Mouse (Mus musculus): ENCODE results near the gene Tenm4. TPM values are rescaled to one million over a fixed set of nuclear protein-coding genes. Genes with fewer than 3 reads are reported as not detected.

The Tenm4 gene
- total and polyA plus RNA-seq, 3 experiments, result 0.03 to 0.26 (median 0.04) TPM

- no peaks in the 10 kb centered on the region for H3K9me3 ChIP-seq (replicated peaks; ENCODE audit: low read length)
Observed at GRCm38 (mm10) chr7:96295959-96296358, 124.9 kb downstream of the Tenm4 start.

DNA sequence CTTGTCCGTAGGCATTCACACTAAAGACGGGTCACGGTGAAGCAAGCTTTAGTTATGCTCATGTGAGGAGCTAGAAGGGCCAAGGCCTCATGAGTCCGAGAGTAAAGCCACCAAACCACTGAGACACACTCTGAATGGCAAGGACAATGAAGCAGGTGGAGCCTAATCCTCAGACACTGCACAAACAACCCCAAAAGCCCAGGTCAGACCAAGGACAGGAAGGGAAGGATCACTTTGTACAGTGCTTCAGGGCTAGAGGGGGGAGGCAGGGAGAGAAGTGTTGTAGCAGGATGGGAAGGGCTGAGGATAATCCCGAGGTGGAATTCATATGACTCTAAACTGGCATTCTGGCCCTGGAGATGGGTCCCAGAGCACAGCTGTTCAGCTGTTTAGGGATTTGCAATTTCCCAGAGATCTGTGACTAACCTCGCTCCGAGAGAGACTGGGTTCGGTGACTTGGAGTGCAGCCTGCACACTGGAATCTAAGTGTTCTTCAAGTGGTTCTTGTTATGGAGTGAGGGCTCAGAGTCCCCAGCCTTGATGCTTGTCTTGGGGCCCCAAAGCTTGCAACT, 129.9 kb downstream of the Tenm4 start:
- Histone ChIP-seq H3K79me2 (replicated peaks; ENCODE audit: control insufficient read depth, extremely low read depth, insufficient read depth, poor library complexity, severe bottlenecking) (no peaks in the 10 kb centered on the region), H3K27me3 (replicated peaks) (no peaks in the 10 kb centered on the region), H3K4me1 (ENCODE audit: control insufficient read depth in 1 of 2, insufficient read depth in 2 of 2) (peaks cover 0 to 6% of the 10 kb centered on the region in 2 experiments; a peak in 2 of 4 replicates), H3K4me2 (ENCODE audit: insufficient read depth, low read depth, poor library complexity, severe bottlenecking) (no peak overlapping the region), H3K9ac (ENCODE audit: insufficient read depth, low read depth) (no peak overlapping the region), H3K27ac (ENCODE audit: insufficient read depth, low read depth) (no peak overlapping the region), H3K9me3 (replicated peaks; ENCODE audit: low read length) (no peaks in the 10 kb centered on the region), H3K4me3 (replicated peaks in 1 of 3; ENCODE audit: low read depth in 2 of 3, low read length in 2 of 3, poor library complexity in 1 of 3) (no peak overlapping the region), H3K36me3 (replicated peaks in 1 of 2; ENCODE audit: control insufficient read depth in 1 of 2, insufficient read depth in 1 of 2, low read length in 1 of 2) (no peaks in the 10 kb centered on the region)
- in situ Hi-C loops (cut with MboI; ENCODE audit: low pct_ligation_motif_present, low pct_unique_long_range_greater_than_20kb, low sequenced_read_pairs) (no loop called here), dilution Hi-C loops (cut with MboI; ENCODE audit: extremely low pct_ligation_motif_present, extremely low pct_unique_long_range_greater_than_20kb, low sequenced_read_pairs) (no loop called here)
- TF ChIP-seq TBP (conservative IDR thresholded peaks at IDR 0.05; ENCODE audit: low read depth, low read length) (no peak), POLR2AphosphoS2 (IDR thresholded peaks at IDR 0.05; ENCODE audit: low read depth, low read length) (no peak), GABPA (IDR thresholded peaks at IDR 0.05; ENCODE audit: insufficient replicate concordance, low read depth, low read length) (no peak), RCOR1 (conservative IDR thresholded peaks at IDR 0.05; ENCODE audit: low read depth, low read length) (no peak), SIN3A (IDR thresholded peaks at IDR 0.05; ENCODE audit: low read length) (no peak), KAT2A (IDR thresholded peaks at IDR 0.05; ENCODE audit: insufficient replicate concordance, low read length) (no peak), RAD21 (IDR thresholded peaks at IDR 0.05; ENCODE audit: low read depth, low read length) (no peak)
- DNase-seq (ENCODE audit: extremely low read depth), result no peak

More at GRCm38 (mm10) chr7:96295959-96296358, 124.9 kb downstream of the Tenm4 start:
- Histone ChIP-seq H3K36me3 (replicated peaks in 1 of 2; ENCODE audit: control insufficient read depth in 1 of 2, insufficient read depth in 1 of 2, low read length in 1 of 2) (no peaks in the 10 kb centered on the region), H3K4me1 (ENCODE audit: control insufficient read depth in 1 of 2, insufficient read depth in 2 of 2) (peaks cover 0 to 17% of the 10 kb centered on the region in 2 experiments; a peak in 2 of 4 replicates), H3K4me2 (ENCODE audit: insufficient read depth, low read depth, poor library complexity, severe bottlenecking) (no peak overlapping the region), H3K9ac (ENCODE audit: insufficient read depth, low read depth) (no peak overlapping the region), H3K27ac (ENCODE audit: insufficient read depth, low read depth) (no peak overlapping the region), H3K27me3 (replicated peaks) (no peaks in the 10 kb centered on the region), H3K4me3 (replicated peaks in 1 of 3; ENCODE audit: low read depth in 2 of 3, low read length in 2 of 3, poor library complexity in 1 of 3) (no peak overlapping the region), H3K79me2 (replicated peaks; ENCODE audit: control insufficient read depth, extremely low read depth, insufficient read depth, poor library complexity, severe bottlenecking) (no peaks in the 10 kb centered on the region)
- DNase-seq (ENCODE audit: extremely low read depth), result peak; percentile 56
- in situ Hi-C loops (cut with MboI; ENCODE audit: low pct_ligation_motif_present, low pct_unique_long_range_greater_than_20kb, low sequenced_read_pairs) (no loop called here), dilution Hi-C loops (cut with MboI; ENCODE audit: extremely low pct_ligation_motif_present, extremely low pct_unique_long_range_greater_than_20kb, low sequenced_read_pairs) (no loop called here)
- TF ChIP-seq UBTF (IDR thresholded peaks at IDR 0.05; ENCODE audit: low read depth, low read length), result no peak
- TF ChIP-seq ETS1 (conservative IDR thresholded peaks at IDR 0.05; ENCODE audit: low read depth, low read length), result no peak

DNA sequence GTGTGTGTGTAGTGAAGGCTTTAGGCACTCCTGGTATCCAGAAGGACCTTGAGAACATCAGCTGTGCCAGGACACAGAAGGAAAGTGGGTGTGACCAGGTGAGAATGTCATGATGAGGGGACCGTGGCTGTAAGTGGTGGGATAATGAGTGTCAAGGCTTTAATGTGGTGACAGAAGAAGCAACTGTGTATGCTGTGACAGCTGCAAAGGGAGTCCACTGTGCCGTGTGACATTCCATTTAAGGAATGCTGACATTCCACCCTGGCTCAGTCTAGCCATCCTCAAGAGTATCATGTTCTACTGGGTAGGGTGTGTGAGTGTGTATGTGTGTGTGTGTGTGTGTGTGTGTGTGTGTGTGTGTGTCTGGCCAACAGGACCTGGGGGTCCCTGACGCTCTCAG, 130.8 kb downstream of the Tenm4 start:
- Histone ChIP-seq H3K4me3 (replicated peaks in 1 of 3; ENCODE audit: low read depth in 2 of 3, low read length in 2 of 3, poor library complexity in 1 of 3) (no peak overlapping the region), H3K4me1 (ENCODE audit: control insufficient read depth in 1 of 2, insufficient read depth in 2 of 2) (no peaks in the 10 kb centered on the region), H3K79me2 (replicated peaks; ENCODE audit: control insufficient read depth, extremely low read depth, insufficient read depth, poor library complexity, severe bottlenecking) (no peaks in the 10 kb centered on the region), H3K4me2 (ENCODE audit: insufficient read depth, low read depth, poor library complexity, severe bottlenecking) (no peak overlapping the region), H3K9ac (ENCODE audit: insufficient read depth, low read depth) (no peak overlapping the region), H3K9me3 (replicated peaks; ENCODE audit: low read length) (no peaks in the 10 kb centered on the region), H3K36me3 (replicated peaks in 1 of 2; ENCODE audit: control insufficient read depth in 1 of 2, insufficient read depth in 1 of 2, low read length in 1 of 2) (no peaks in the 10 kb centered on the region), H3K27me3 (replicated peaks) (no peaks in the 10 kb centered on the region), H3K27ac (ENCODE audit: insufficient read depth, low read depth) (no peak overlapping the region)
- no peak for DNase-seq (ENCODE audit: extremely low read depth)
- in situ Hi-C loops (cut with MboI; ENCODE audit: low pct_ligation_motif_present, low pct_unique_long_range_greater_than_20kb, low sequenced_read_pairs) (no loop called here), dilution Hi-C loops (cut with MboI; ENCODE audit: extremely low pct_ligation_motif_present, extremely low pct_unique_long_range_greater_than_20kb, low sequenced_read_pairs) (no loop called here)
- TF ChIP-seq USF1 (IDR thresholded peaks at IDR 0.05; ENCODE audit: low read depth, low read length) (no peak), ELF1 (IDR thresholded peaks at IDR 0.05; ENCODE audit: low read depth, low read length) (no peak), BHLHE40 (IDR thresholded peaks at IDR 0.05; ENCODE audit: low read depth, low read length) (no peak), NRF1 (IDR thresholded peaks at IDR 0.05; ENCODE audit: low read depth, low read length) (no peak), MAZ (IDR thresholded peaks at IDR 0.05; ENCODE audit: low read depth, low read length) (no peak), EP300 (IDR thresholded peaks at IDR 0.05; ENCODE audit: low read length) (no peak), IRF4 (IDR thresholded peaks at IDR 0.05; ENCODE audit: low read depth, low read length) (no peak), CHD1 (IDR thresholded peaks at IDR 0.05; ENCODE audit: low read depth, low read length) (no peak), MAX (IDR thresholded peaks at IDR 0.05; ENCODE audit: low read length) (no peak), MXI1 (IDR thresholded peaks at IDR 0.05; ENCODE audit: low read depth, low read length) (no peak), GABPA (IDR thresholded peaks at IDR 0.05; ENCODE audit: insufficient replicate concordance, low read depth, low read length) (no peak), MAFK (IDR thresholded peaks at IDR 0.05; ENCODE audit: insufficient replicate concordance, low read length) (no peak), POLR2AphosphoS2 (IDR thresholded peaks at IDR 0.05; ENCODE audit: low read depth, low read length) (no peak), HCFC1 (IDR thresholded peaks at IDR 0.05; ENCODE audit: low read depth, low read length) (no peak), KAT2A (IDR thresholded peaks at IDR 0.05; ENCODE audit: insufficient replicate concordance, low read length) (no peak), POLR2A (IDR thresholded peaks at IDR 0.05; ENCODE audit: low read depth, low read length) (no peak), ZC3H11A (IDR thresholded peaks at IDR 0.05; ENCODE audit: low read depth, low read length) (no peak)

Data from CH12.LX (cell line).